Mouse (Mus musculus) kidney, adult 8-10 months (tissue): ENCODE data around the gene Procr.
A peak's percentile ranks its signal among the peaks of the same experiment; 100 is the strongest.

Experiments
- DNase-seq, 2 experiments: peaks; one replicate each; pipeline ENCODE4 v3.0.0; 2022

The Procr gene

GRCm38 (mm10) chr2:155756855-155757566 is 6.1 kb downstream of the Procr start:
- DNase-seq = no peak

- DNase-seq = peak; percentile 34 to 48
Measured at GRCm38 (mm10) chr2:155764679-155765418, 13.9 kb downstream of the Procr start.

- DNase-seq = no peak
Measured at GRCm38 (mm10) chr2:155773664-155774063, 22.7 kb downstream of the Procr start.

GRCm38 (mm10) chr2:155774261-155774926 is 23.5 kb downstream of the Procr start:
- no peak for DNase-seq

- no peak for DNase-seq
Measured at GRCm38 (mm10) chr2:155774927-155775684, 24.2 kb downstream of the Procr start, which contains the start of gene Mmp24. Mmp24 (plus strand) TSS chr2:155775342.

GRCm38 (mm10) chr2:155775685-155776263 is 24.9 kb downstream of the Procr start:
- peak in 1 of 2 experiments; percentile 31 for DNase-seq

GRCm38 (mm10) chr2:155776824-155777687 is 26.1 kb downstream of the Procr start:
- no peak for DNase-seq

GRCm38 (mm10) chr2:155777688-155777985 is 26.7 kb downstream of the Procr start:
- DNase-seq = no peak

- DNase-seq = no peak
Measured at GRCm38 (mm10) chr2:155778004-155778403, 27.1 kb downstream of the Procr start.

GRCm38 (mm10) chr2:155779066-155779465 is 28.1 kb downstream of the Procr start:
- DNase-seq = no peak

GRCm38 (mm10) chr2:155779506-155779905 is 28.6 kb downstream of the Procr start:
- no peak for DNase-seq

GRCm38 (mm10) chr2:155784534-155784933 is 33.6 kb downstream of the Procr start:
- DNase-seq = no peak

- no peak for DNase-seq
Measured at GRCm38 (mm10) chr2:155786905-155787304, 36.0 kb downstream of the Procr start.

- DNase-seq = no peak
Measured at GRCm38 (mm10) chr2:155787949-155788931, 37.3 kb downstream of the Procr start.

GRCm38 (mm10) chr2:155792899-155793298 is 42.0 kb downstream of the Procr start:
- DNase-seq = no peak

GRCm38 (mm10) chr2:155794674-155795445 is 43.9 kb downstream of the Procr start:
- DNase-seq = no peak

- DNase-seq = no peak
Measured at GRCm38 (mm10) chr2:155798613-155799012, 47.7 kb downstream of the Procr start.

- DNase-seq = no peak
Measured at GRCm38 (mm10) chr2:155802761-155803160, 51.8 kb downstream of the Procr start.

- no peak for DNase-seq
Measured at GRCm38 (mm10) chr2:155804053-155804452, 53.1 kb downstream of the Procr start.
